Mouse (Mus musculus) embryo, embryonic 10 days (tissue): ENCODE measurements at regions not wholly inside any gene's neighbourhood (a gene's known extent, or its start where the extent isn't known, plus 50 kb on each side); places are given as distances from the start of the nearest gene placed in this dataset.
A peak's percentile ranks its signal among the peaks of the same experiment; 100 is the strongest.

Experiments used
- DNase-seq: peaks from one replicate; pipeline ENCODE4 v3.0.0-alpha.2; 2015; ENCODE audit warnings: low spot score

GRCm38 (mm10) chr12:45833871-45834270, 759.4 kb upstream of the Stxbp6 start:
- DNase-seq: peak; percentile 6

GRCm38 (mm10) chr12:45833414-45833762, 758.9 kb upstream of the Stxbp6 start:
- no peak for DNase-seq

GRCm38 (mm10) chr12:45832671-45833413, 758.3 kb upstream of the Stxbp6 start:
- DNase-seq: no peak

- no peak for DNase-seq
Measured at GRCm38 (mm10) chr12:45824861-45825260, 750.4 kb upstream of the Stxbp6 start.
